Mouse (Mus musculus) olfactory bulb, adult 2 months (tissue): ENCODE data around the gene Rab3ip. TPM values are rescaled to one million over a fixed set of nuclear protein-coding genes. Genes with fewer than 3 reads are reported as not detected.

Experiments used
- H3K27ac ChIP-seq: fragments of 200-500 bp; 2 replicates; pipeline ENCODE4 v1.5.1; 2012; ENCODE audit warnings: low read depth, low read length; ENCODE audit not compliant: insufficient read depth
- H3K4me1 ChIP-seq: fragments of 200-500 bp; 2 replicates; pipeline ENCODE4 v1.6.1; 2012; ENCODE audit warnings: low read length; ENCODE audit not compliant: control insufficient read depth, insufficient read depth
- H3K4me3 ChIP-seq: fragments of 200-500 bp; 2 replicates; pipeline ENCODE4 v1.5.1; 2012; ENCODE audit warnings: mild to moderate bottlenecking, low read depth, low read length, moderate library complexity; ENCODE audit not compliant: insufficient read depth
- CTCF ChIP-seq: fragments of 200-500 bp; IDR thresholded peaks from 2 replicates; pipeline ENCODE4 v1.5.1; 2012; ENCODE audit warnings: low read depth, mild to moderate bottlenecking, low read length, moderate library complexity; ENCODE audit not compliant: insufficient read depth
- POLR2A ChIP-seq: fragments of 200-500 bp; IDR thresholded peaks from 2 replicates; pipeline ENCODE4 v1.6.1; 2012; ENCODE audit warnings: mild to moderate bottlenecking, low read depth, low read length, moderate library complexity; ENCODE audit not compliant: insufficient read depth
- WGBS: fragments of 180-500 bp; shearing (Covaris S2); methylation state at CpG from one replicate; pipeline ENCODE4 v1.1.7; 2018; 5-methylcytosine and 5-hydroxymethylcytosine counted together
- polyA plus RNA-seq: library from polyadenylated mRNA; stranded (reverse); fragments of >200 nt; gene quantifications from 2 replicates; pipeline ENCODE4 v1.2.4, GENCODE M21; 2012; ENCODE audit warnings: low replicate concordance; ENCODE audit not compliant: missing spikeins, insufficient read depth, insufficient read length

The Rab3ip gene
- polyA plus RNA-seq, 1 experiment = not detected

DNA sequence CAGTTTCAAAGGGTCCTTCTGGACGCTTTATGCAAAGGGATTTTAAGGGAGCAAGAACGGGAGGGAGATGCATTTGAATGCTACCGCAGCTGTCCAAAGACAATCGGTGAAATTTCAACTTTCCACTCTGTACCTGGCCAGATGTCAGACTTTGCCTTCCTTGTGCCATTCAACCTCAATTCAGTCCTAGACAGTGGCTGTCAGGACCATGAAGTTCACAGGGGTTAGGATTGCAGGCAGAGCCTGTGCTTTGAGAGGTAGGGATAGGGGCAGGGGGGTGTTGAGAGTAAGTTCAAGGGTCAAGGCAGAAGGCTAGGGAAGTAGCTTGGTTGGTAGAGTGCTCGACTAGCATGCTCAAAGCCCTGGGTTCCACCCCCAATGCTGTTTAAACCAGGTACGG lies 79.8 kb downstream of the Rab3ip start:
- 92% methylated on average over 6 of the region's 6 CpGs for WGBS
- Histone ChIP-seq H3K27ac (no peak overlapping the region), H3K4me3 (no peak overlapping the region), H3K4me1 (no peaks in the 10 kb centered on the region)
- no peak for TF ChIP-seq CTCF
- TF ChIP-seq POLR2A = no peak

Other genes starting within 250 kb of the Rab3ip start
- not detected in 2 replicates for gene Myrfl, start 53.9 kb downstream of the Rab3ip start, polyA plus RNA-seq
- gene Gm10271, start 21.8 kb upstream of the Rab3ip start, polyA plus RNA-seq = not detected in 2 replicates
- not detected in 2 replicates for gene Best3, start 35.5 kb upstream of the Rab3ip start, polyA plus RNA-seq
- gene Lrrc10, start 94.6 kb upstream of the Rab3ip start, polyA plus RNA-seq = not detected in 2 replicates
- gene Cct2, start 113.0 kb upstream of the Rab3ip start, polyA plus RNA-seq = not detected in 2 replicates
- not detected in 2 replicates for gene Frs2, start 197.8 kb upstream of the Rab3ip start, polyA plus RNA-seq